Mouse (Mus musculus) kidney, embryonic 16.5 days (tissue): ENCODE measurements around the gene Tmem89. TPM values are rescaled to one million over a fixed set of nuclear protein-coding genes. Genes with fewer than 3 reads are reported as not detected.
A peak's percentile ranks its signal among the peaks of the same experiment; 100 is the strongest.

Experiments
- ATAC-seq: fragments of 200-750 bp; cut with Nextera tagmentation; 2 replicates; pipeline ENCODE4 v1.8.0; 2017; ENCODE audit warnings: moderate TSS enrichment; ENCODE audit not compliant: low FRiP score, low TSS enrichment
- H3K27ac ChIP-seq: fragments of 300-500 bp; sonication (generic); 2 replicates; pipeline ENCODE4 v1.5.1; 2014; ENCODE audit warnings: low read length
- H3K27me3 ChIP-seq: fragments of 300-500 bp; sonication (generic); 2 replicates; pipeline ENCODE4 v1.6.1; 2014; ENCODE audit warnings: low read length, control low read depth, mixed read lengths; ENCODE audit not compliant: insufficient read depth
- H3K36me3 ChIP-seq: fragments of 300-500 bp; sonication (generic); 2 replicates; pipeline ENCODE4 v1.6.1; 2014; ENCODE audit warnings: low read length, control low read depth, mixed read lengths; ENCODE audit not compliant: insufficient read depth
- H3K4me1 ChIP-seq: fragments of 300-500 bp; sonication (generic); 2 replicates; pipeline ENCODE4 v1.6.1; 2014; ENCODE audit warnings: low read length, control low read depth, mixed read lengths; ENCODE audit not compliant: insufficient read depth
- H3K4me2 ChIP-seq: fragments of 300-500 bp; sonication (generic); replicated peaks from 2 replicates; pipeline ENCODE4 v1.6.1; 2014; ENCODE audit warnings: low read depth, low read length
- H3K4me3 ChIP-seq: fragments of 300-500 bp; sonication (generic); 2 replicates; pipeline ENCODE4 v1.5.1; 2014; ENCODE audit warnings: mild to moderate bottlenecking, low read length
- H3K9ac ChIP-seq: fragments of 300-500 bp; sonication (generic); replicated peaks from 2 replicates; pipeline ENCODE4 v1.6.1; 2014; ENCODE audit warnings: low read length
- H3K9me3 ChIP-seq: fragments of 300-500 bp; sonication (generic); 2 replicates; pipeline ENCODE4 v1.6.1; 2016; ENCODE audit warnings: low read length, control low read depth
- WGBS: fragments of 180-500 bp; shearing (Covaris S2); extraction: QIAGEN DNeasy Blood & Tissue Kit; methylation state at CpG from one replicate; pipeline ENCODE4 v1.1.7; 2014; 5-methylcytosine and 5-hydroxymethylcytosine counted together
- polyA plus RNA-seq: library from polyadenylated mRNA; unstranded; fragments of >200 nt; fragmentation: Nextera tagmentation; extraction: Ambion mirVana; gene quantifications from 2 replicates; pipeline ENCODE4 v1.2.1, GENCODE M21; 2015

Tmem89 gene
- not detected in 2 replicates for polyA plus RNA-seq

DNA sequence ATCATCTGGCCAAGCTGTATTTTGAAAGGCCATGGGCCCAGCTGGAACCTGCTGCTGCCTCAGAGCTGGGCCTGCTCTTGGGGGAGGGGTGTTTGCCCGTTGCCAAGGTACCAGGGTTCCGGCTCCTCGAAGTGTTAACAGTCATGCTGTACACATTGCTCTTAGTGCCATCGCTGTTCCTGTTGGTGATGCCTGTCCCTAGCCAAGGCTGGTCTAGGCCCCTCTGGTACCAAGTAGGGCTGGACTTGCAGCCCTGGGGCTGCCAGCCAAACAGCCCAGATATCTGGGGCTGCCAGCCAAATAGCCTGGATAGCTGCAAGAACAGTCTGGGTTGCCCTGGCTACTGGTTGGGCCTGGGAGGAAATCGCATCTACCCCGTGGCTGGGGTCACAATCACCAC lies at the start of gene Tmem89:
Gene Tmem89, plus strand, starts transcription at position 129 of the 400 bp plus-strand sequence.
- Histone ChIP-seq H3K4me3 (no peak within 1 kb of the TSS), H3K36me3 (no peaks in the 10 kb centered on the region), H3K4me1 (no peaks in the 10 kb centered on the region), H3K27ac (no peak within 1 kb of the TSS), H3K9ac (no peak within 1 kb of the TSS), H3K9me3 (no peaks in the 10 kb centered on the region), H3K4me2 (no peak within 1 kb of the TSS), H3K27me3 (no peaks in the 10 kb centered on the region)
- no peak for ATAC-seq
- WGBS, result 76% methylated on average over 6 of the region's 6 CpGs

DNA sequence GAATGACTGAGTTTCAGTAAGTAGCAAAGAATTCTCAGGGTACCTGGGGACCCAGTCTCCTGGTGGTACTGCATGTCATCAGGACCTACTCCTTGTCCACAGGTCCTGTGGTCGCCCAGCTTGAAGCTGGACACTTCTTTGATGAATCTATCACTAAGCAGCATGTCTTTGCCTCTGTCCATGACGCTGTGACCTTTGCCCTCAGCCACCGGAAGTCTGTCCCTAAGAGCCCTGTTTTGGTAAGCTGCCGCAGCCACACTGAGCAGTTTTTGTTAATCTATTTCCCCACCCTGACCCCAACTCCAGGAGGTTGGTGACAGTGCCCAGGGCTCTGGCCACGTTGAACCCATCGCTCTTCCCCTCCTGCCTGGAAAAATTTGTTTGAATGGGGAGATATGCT lies 2.1 kb upstream of the Tmem89 start:
- Histone ChIP-seq H3K27me3 (no peaks in the 10 kb centered on the region), H3K27ac (no peak overlapping the region), H3K9me3 (no peaks in the 10 kb centered on the region), H3K9ac (no peak overlapping the region), H3K4me3 (no peak overlapping the region), H3K4me2 (no peak overlapping the region), H3K4me1 (no peaks in the 10 kb centered on the region), H3K36me3 (no peaks in the 10 kb centered on the region)
- 61% methylated on average over 6 of the region's 6 CpGs for WGBS
- ATAC-seq, result no peak

DNA sequence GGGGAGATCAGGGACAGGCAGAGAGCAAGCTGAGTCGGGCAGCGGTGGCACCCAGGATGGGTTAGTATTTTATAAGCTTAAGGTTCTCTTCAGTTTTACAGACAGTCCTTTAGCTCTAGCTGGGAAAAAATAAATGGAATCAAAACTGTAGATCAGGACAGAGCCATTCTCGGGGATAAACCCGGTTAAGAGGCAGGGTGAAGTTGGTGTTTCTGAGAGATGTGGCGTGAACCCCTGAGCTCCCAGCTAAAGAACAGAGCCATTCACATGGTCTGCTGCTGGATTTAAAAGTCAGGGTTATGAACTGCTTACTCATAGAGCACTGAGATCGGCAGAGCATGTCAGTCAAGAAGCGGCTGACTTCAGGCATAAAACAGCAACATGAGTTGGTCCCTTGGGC lies 1.3 kb upstream of the Tmem89 start:
- no peak for ATAC-seq

DNA sequence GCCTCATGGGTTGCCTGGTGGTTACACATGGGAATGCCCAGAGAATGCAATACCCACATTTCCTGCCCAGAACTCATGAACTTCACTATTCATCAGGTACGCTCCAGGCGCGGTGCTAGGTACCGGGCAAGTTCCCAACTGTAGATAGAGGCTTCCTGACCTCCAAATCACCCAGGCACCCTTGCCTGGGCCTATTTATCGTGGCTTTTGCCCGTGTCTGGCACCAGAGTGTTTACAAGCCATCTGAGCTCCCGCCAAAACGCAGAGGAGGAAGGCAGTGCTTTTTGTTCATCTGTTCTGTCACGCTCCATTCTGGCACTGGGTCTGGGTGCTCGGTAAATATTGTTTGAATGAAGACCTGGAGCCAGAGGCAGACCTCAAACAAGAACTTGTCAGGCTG lies 798 bp upstream of the Tmem89 start:
- no peak for ATAC-seq
- 80% methylated on average over 10 of the region's 10 CpGs for WGBS
- H3K4me3 ChIP-seq, result no peak overlapping the region
- H3K9ac ChIP-seq, result no peak overlapping the region
- H3K4me2 ChIP-seq, result no peak overlapping the region
- H3K27ac ChIP-seq, result no peak overlapping the region
- no peaks in the 10 kb centered on the region for H3K27me3 ChIP-seq
- H3K9me3 ChIP-seq, result no peaks in the 10 kb centered on the region
- H3K36me3 ChIP-seq, result no peaks in the 10 kb centered on the region
- H3K4me1 ChIP-seq, result no peaks in the 10 kb centered on the region

More for the DNA sequence above, 1.3 kb upstream of the Tmem89 start:
- Histone ChIP-seq H3K4me2 (no peak overlapping the region), H3K27ac (no peak overlapping the region), H3K27me3 (no peaks in the 10 kb centered on the region), H3K4me3 (no peak overlapping the region), H3K9me3 (no peaks in the 10 kb centered on the region), H3K4me1 (no peaks in the 10 kb centered on the region), H3K9ac (no peak overlapping the region), H3K36me3 (no peaks in the 10 kb centered on the region)
- 75% methylated on average over 7 of the region's 7 CpGs for WGBS

DNA sequence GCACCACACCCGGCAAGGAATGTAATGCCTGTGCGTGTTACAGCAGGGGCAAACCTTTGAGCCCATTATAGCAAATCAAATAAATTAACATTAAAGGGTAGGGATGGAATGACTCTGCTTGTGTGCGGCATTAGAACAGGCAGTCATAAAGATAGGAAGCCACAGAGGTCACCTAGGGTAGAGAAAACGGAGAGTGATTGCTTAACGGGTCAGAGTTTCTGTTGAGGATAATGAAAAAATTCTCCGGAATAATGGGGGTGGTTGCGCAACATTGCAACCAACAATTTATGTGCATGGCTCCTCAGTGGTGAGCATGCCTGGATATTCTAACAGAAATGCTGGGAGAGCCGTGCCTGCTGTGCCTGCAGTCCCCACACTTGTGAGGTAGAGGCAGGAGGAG lies 11.5 kb downstream of the Tmem89 start:
- Histone ChIP-seq H3K4me1 (no peaks in the 10 kb centered on the region), H3K27me3 (no peaks in the 10 kb centered on the region), H3K36me3 (no peaks in the 10 kb centered on the region), H3K27ac (no peak overlapping the region), H3K9me3 (no peaks in the 10 kb centered on the region), H3K9ac (no peak overlapping the region), H3K4me3 (no peak overlapping the region), H3K4me2 (no peak overlapping the region)
- no peak for ATAC-seq
- WGBS, result 32% methylated on average over 8 of the region's 8 CpGs

DNA sequence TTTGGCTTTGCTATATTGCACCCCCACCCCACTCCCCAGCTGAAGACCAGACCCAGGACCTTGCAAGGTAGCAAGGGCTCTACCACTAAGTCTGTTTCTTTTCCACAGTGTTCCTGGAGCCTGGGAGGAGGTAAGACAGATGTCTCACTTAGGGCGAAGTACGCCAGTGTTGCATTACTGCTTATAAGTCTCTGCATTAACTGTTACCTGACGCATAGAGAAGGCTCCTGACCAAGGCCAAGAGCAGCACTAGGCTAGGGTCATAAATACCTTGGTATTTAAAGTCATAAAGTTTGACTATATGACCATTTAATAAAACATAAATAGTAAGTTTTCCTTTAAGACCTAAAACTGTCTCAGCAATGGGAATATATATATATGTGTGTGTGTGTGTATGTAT lies 14.0 kb downstream of the Tmem89 start:
- Histone ChIP-seq H3K36me3 (no peaks in the 10 kb centered on the region), H3K4me3 (no peak overlapping the region), H3K9me3 (no peaks in the 10 kb centered on the region), H3K4me2 (no peak overlapping the region), H3K27me3 (no peaks in the 10 kb centered on the region), H3K4me1 (no peaks in the 10 kb centered on the region), H3K27ac (no peak overlapping the region), H3K9ac (no peak overlapping the region)
- 83% methylated on average over 3 of the region's 3 CpGs for WGBS
- ATAC-seq, result no peak

DNA sequence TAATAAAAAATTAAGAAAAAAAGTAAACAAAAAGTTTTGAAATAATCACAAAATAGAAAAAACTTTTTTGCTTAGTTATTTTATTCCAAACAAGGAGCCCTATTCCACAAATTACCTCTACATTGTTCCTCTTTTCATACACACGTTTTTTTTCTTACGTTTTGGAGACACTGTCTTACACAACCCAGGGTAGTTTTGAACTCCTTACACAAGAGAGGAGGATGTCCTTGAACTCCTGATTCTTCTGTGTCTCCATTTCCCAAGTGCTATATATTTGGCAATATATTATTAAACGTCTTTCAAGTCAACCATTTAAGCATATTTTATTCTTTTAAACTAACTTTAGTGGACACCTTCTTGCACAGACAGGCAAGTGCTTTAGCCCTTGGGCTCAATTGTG lies 21.6 kb downstream of the Tmem89 start:
- ATAC-seq, result peak; percentile 18; the same call in 1 of the 2 replicates
- H3K9ac ChIP-seq, result no peak overlapping the region
- peak overlapping the region; percentile 98; the same call in 1 of the 2 replicates for H3K4me3 ChIP-seq
- WGBS, result 20% methylated on average over 3 of the region's 3 CpGs
- no peaks in the 10 kb centered on the region for H3K9me3 ChIP-seq
- H3K27ac ChIP-seq, result no peak overlapping the region
- 0 out of 2 replicates have a peak overlapping the region, but pooled peaks have one; percentile 29 for H3K4me2 ChIP-seq
- peaks cover 27% of the 10 kb centered on the region for H3K36me3 ChIP-seq
- H3K27me3 ChIP-seq, result no peaks in the 10 kb centered on the region
- peaks cover 5% of the 10 kb centered on the region for H3K4me1 ChIP-seq

DNA sequence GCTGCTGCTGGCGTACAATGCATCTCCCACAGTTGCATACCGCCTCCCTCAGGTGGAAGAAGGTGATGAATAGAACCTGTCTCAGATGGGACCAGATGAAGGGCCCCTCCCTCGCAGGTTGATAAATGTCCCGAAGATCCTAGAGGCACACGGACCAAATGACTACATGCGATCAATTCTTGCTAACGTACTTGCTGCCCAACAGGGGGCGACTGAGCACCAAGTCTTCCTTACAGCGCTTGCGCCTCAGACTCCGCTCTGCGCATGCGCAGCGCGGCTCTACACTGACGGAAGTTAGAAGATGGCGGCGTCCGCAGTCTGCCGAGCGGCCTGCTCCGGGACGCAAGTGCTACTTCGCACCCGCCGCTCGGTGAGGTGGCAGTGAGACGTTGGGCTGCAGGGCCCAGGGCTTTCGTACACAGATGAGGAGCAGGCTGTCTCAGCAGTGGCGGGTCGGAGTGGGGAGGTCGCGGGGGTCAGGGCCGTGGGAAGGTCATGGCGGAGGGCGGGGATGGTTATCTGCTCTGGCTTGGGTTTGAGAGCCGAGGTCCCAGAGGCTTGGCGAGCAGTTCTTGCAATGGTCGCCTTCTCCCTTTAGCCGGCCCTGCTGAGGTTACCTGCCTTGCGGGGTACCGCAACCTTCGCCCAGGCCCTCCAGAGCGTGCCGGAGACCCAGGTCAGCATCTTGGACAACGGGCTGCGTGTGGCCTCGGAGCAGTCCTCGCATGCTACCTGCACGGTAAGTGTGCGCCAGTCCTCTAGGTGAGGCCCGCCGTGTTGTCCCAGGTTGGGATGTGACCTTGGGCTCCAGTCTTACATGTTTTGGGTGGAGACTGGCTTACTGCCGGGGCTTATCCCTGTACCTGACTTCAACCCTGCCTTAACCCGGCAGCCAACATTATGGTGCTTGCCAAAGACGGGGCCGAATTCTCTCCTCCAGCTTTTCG lies 22.3 kb downstream of the Tmem89 start, which contains the start of gene Uqcrc1:
Gene Uqcrc1, plus strand, starts transcription at position 216 of the 947 bp plus-strand sequence.
- H3K36me3 ChIP-seq, result peaks cover 34% of the 10 kb centered on the region
- no peaks in the 10 kb centered on the region for H3K9me3 ChIP-seq
- WGBS, result under 1% methylated on average over 58 of the region's 58 CpGs
- peak within 1 kb of the TSS; percentile 94 for H3K9ac ChIP-seq
- no peaks in the 10 kb centered on the region for H3K27me3 ChIP-seq
- peaks cover 5% of the 10 kb centered on the region for H3K4me1 ChIP-seq
- H3K4me3 ChIP-seq, result peak within 1 kb of the TSS; percentile 98
- peak within 1 kb of the TSS; percentile 79 for H3K27ac ChIP-seq
- peak within 1 kb of the TSS; percentile 66 for H3K4me2 ChIP-seq
- peak; percentile 91 for ATAC-seq

DNA sequence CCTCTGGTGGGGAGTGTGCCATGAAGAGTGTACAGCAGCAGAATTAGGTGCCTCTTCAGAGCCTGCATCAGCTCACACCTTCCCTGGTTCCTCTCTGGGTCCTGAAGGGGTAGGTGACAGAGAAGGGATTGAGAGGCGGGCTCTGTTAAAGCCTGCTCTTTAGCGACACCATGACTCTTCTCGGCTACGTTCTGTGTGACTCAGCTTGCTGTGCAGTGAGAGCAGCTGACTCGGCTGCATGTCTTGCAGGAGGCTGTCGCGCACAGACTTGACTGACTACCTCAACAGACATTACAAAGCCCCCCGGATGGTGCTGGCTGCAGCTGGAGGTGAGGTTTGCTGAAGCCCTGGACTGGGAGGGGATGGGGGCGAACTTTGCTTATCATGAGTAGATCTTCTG lies 30.7 kb downstream of the Tmem89 start:
- H3K9me3 ChIP-seq, result no peaks in the 10 kb centered on the region
- ATAC-seq, result no peak
- peaks cover 10% of the 10 kb centered on the region for H3K4me1 ChIP-seq
- no peak overlapping the region for H3K27ac ChIP-seq
- WGBS, result 77% methylated on average over 9 of the region's 9 CpGs
- no peaks in the 10 kb centered on the region for H3K27me3 ChIP-seq
- H3K9ac ChIP-seq, result no peak overlapping the region
- H3K4me3 ChIP-seq, result no peak overlapping the region
- peaks cover 87% of the 10 kb centered on the region for H3K36me3 ChIP-seq
- no peak overlapping the region for H3K4me2 ChIP-seq

DNA sequence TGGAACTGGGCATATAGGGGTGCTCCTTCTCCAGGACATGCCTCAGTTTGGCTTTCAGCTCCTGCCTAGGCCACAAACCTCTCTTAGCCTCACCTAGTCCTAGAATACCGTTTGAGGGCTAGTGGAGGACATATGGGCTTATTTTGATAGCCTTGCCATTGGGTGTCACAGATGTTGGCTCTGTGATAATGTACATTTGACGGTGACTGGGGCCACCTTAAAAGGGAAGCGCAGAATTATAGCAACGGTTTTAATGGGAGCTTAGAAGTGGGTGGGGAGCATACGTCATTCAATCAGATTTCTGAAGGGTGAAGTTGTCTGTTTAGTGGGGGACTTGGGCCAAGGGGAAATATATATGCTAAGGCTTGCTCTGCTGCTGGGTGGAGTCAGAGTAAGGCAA lies 31.2 kb downstream of the Tmem89 start:
- Histone ChIP-seq H3K27me3 (no peaks in the 10 kb centered on the region), H3K4me1 (peaks cover 10% of the 10 kb centered on the region), H3K9ac (no peak overlapping the region), H3K4me2 (no peak overlapping the region), H3K9me3 (no peaks in the 10 kb centered on the region), H3K27ac (no peak overlapping the region), H3K36me3 (peaks cover 89% of the 10 kb centered on the region), H3K4me3 (no peak overlapping the region)
- no peak for ATAC-seq
- WGBS, result 85% methylated on average over 5 of the region's 5 CpGs
